Mouse (Mus musculus) intestine, postnatal 0 days (tissue): Measurements from ENCODE around the gene E330021D16Rik. TPM values are rescaled to one million over a fixed set of nuclear protein-coding genes. Genes with fewer than 3 reads are reported as not detected.
A peak's percentile ranks its signal among the peaks of the same experiment; 100 is the strongest.

ENCODE experiments used
- ATAC-seq: fragments of 200-750 bp; cut with Nextera tagmentation; 2 replicates; pipeline ENCODE4 v1.8.0; 2017; ENCODE audit warnings: mild to moderate bottlenecking, moderate TSS enrichment, moderate library complexity
- H3K27ac ChIP-seq: fragments of 300-500 bp; sonication (generic); 2 replicates; pipeline ENCODE4 v1.5.1; 2014; ENCODE audit warnings: mild to moderate bottlenecking, low read depth, low read length, moderate library complexity
- H3K27me3 ChIP-seq: fragments of 300-500 bp; sonication (generic); replicated peaks from 2 replicates; pipeline ENCODE4 v1.6.1; 2014; ENCODE audit warnings: low read length, mixed read lengths; ENCODE audit not compliant: control insufficient read depth, insufficient read depth
- H3K36me3 ChIP-seq: fragments of 300-500 bp; sonication (generic); 2 replicates; pipeline ENCODE4 v1.6.1; 2014; ENCODE audit warnings: mild to moderate bottlenecking, moderate library complexity; ENCODE audit not compliant: control insufficient read depth, insufficient read depth
- H3K4me1 ChIP-seq: fragments of 300-500 bp; sonication (generic); replicated peaks from 2 replicates; pipeline ENCODE4 v1.6.1; 2014; ENCODE audit warnings: antibody characterized with exemption, low read length, mixed read lengths; ENCODE audit not compliant: control insufficient read depth, insufficient read depth
- H3K4me2 ChIP-seq: fragments of 300-500 bp; sonication (generic); replicated peaks from 2 replicates; pipeline ENCODE4 v1.6.1; 2014; ENCODE audit warnings: low read depth, mild to moderate bottlenecking, moderate library complexity
- H3K4me3 ChIP-seq: fragments of 300-500 bp; sonication (generic); 2 replicates; pipeline ENCODE4 v1.5.1; 2014; ENCODE audit warnings: low read depth, low read length
- H3K9ac ChIP-seq: fragments of 300-500 bp; sonication (generic); 2 replicates; pipeline ENCODE4 v1.6.1; 2014; ENCODE audit warnings: mild to moderate bottlenecking, low read depth, low read length
- H3K9me3 ChIP-seq: fragments of 300-500 bp; sonication (generic); 2 replicates; pipeline ENCODE4 v1.6.1; 2016; ENCODE audit warnings: mixed run types; ENCODE audit not compliant: control insufficient read depth
- CTCF ChIP-seq: sonication (generic); IDR thresholded peaks from 2 replicates; pipeline ENCODE4 v1.5.1; 2016; ENCODE audit warnings: low read depth, mild to moderate bottlenecking, control low read depth, antibody characterized with exemption, moderate library complexity
- WGBS: fragments of 180-500 bp; shearing (Covaris S2); extraction: QIAGEN DNeasy Blood & Tissue Kit; methylation state at CpG from one replicate; pipeline ENCODE4 v1.1.7; 2014; 5-methylcytosine and 5-hydroxymethylcytosine counted together
- polyA plus RNA-seq: library from polyadenylated mRNA; unstranded; fragments of >200 nt; fragmentation: Nextera tagmentation; extraction: Ambion mirVana; gene quantifications from 2 replicates; pipeline ENCODE4 v1.2.1, GENCODE M21; 2015

E330021D16Rik gene
- polyA plus RNA-seq, 1 experiment from 2014 or later = not detected

DNA sequence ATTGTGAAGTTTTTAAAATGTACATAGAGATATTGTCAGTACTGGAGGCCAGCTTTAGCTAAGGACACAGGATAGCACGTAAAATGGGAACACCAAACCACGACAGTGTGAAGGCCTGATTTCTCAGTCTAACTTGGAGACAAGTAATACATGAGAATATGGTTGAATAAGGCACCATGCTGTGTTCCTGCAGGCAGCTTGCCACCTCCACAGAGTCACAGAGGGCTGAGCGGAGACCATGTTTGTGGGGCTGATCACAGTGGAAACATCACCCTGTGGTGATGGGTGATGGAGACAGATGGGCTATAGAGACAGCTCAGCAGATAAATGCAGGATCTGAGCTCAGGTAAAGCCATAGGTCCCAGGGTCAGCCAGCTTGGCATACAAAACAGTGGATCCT lies 8.8 kb upstream of the E330021D16Rik start:
- no peak for TF ChIP-seq CTCF
- no peak for ATAC-seq
- no peaks in the 10 kb centered on the region for H3K27me3 ChIP-seq
- H3K27ac ChIP-seq = no peak overlapping the region
- H3K9me3 ChIP-seq = no peaks in the 10 kb centered on the region
- 91% methylated on average over 3 of the region's 3 CpGs for WGBS
- H3K9ac ChIP-seq = no peak overlapping the region
- no peak overlapping the region for H3K4me3 ChIP-seq
- no peaks in the 10 kb centered on the region for H3K36me3 ChIP-seq
- H3K4me2 ChIP-seq = no peak overlapping the region
- H3K4me1 ChIP-seq = no peaks in the 10 kb centered on the region

DNA sequence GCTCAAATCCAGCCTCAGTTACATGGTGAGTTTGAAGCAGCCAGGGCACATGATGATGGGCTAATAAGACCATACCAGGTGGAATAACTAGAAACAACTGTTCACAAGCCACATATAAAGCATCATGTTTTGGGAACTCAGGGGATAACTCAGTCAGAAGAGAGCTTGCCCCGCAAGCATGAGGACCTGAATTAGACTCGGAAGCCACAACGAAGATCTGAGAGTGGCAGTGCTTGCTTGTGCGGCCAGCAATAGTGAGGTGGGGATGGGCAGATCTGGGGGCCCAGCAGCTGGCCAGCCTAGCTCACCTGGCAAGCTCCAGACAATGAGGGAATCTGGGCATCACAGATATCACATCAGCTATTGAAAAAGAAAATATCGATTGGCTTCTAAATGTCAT lies 7.8 kb upstream of the E330021D16Rik start:
- H3K9me3 ChIP-seq = no peaks in the 10 kb centered on the region
- no peak for ATAC-seq
- 86% methylated on average over 5 of the region's 5 CpGs for WGBS
- H3K4me2 ChIP-seq = no peak overlapping the region
- no peak overlapping the region for H3K9ac ChIP-seq
- no peaks in the 10 kb centered on the region for H3K36me3 ChIP-seq
- H3K27me3 ChIP-seq = no peaks in the 10 kb centered on the region
- no peak for TF ChIP-seq CTCF
- no peaks in the 10 kb centered on the region for H3K4me1 ChIP-seq
- no peak overlapping the region for H3K4me3 ChIP-seq
- no peak overlapping the region for H3K27ac ChIP-seq

- Histone ChIP-seq H3K9ac (no peak overlapping the region), H3K4me3 (no peak overlapping the region), H3K9me3 (no peaks in the 10 kb centered on the region), H3K27me3 (no peaks in the 10 kb centered on the region), H3K4me2 (no peak overlapping the region), H3K27ac (no peak overlapping the region), H3K36me3 (no peaks in the 10 kb centered on the region), H3K4me1 (no peaks in the 10 kb centered on the region)
- TF ChIP-seq CTCF = peak; percentile 94
- WGBS = 63% methylated on average over 16 of the region's 16 CpGs
- ATAC-seq = no peak
Observed at GRCm38 (mm10) chr6:136422084-136422853, 6.9 kb upstream of the E330021D16Rik start.

DNA sequence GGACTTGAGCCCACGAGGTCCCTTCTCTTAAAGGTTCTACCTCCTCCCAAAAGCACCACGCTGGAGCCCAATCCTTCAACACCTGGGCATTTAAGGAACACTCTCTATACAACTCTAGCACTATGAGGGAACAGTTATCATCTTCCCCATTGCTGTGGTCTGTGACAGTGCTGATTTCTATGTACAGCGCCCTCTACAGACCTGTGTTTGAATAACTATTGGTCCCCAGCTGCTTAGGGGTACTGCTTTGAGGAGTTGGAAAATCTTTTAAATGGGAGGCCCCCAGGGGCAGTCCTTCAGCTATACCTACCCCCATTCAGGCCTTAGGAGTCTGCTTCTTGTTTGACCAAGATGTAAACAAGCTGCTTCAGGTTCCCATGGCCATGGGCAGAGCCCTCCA lies 5.7 kb upstream of the E330021D16Rik start:
- no peak for ATAC-seq
- Histone ChIP-seq H3K36me3 (no peaks in the 10 kb centered on the region), H3K27ac (no peak overlapping the region), H3K4me2 (no peak overlapping the region), H3K9ac (no peak overlapping the region), H3K27me3 (no peaks in the 10 kb centered on the region), H3K4me3 (no peak overlapping the region), H3K4me1 (no peaks in the 10 kb centered on the region), H3K9me3 (no peaks in the 10 kb centered on the region)
- TF ChIP-seq CTCF = peak; percentile 46
- WGBS = 68% methylated on average over 3 of the region's 3 CpGs

DNA sequence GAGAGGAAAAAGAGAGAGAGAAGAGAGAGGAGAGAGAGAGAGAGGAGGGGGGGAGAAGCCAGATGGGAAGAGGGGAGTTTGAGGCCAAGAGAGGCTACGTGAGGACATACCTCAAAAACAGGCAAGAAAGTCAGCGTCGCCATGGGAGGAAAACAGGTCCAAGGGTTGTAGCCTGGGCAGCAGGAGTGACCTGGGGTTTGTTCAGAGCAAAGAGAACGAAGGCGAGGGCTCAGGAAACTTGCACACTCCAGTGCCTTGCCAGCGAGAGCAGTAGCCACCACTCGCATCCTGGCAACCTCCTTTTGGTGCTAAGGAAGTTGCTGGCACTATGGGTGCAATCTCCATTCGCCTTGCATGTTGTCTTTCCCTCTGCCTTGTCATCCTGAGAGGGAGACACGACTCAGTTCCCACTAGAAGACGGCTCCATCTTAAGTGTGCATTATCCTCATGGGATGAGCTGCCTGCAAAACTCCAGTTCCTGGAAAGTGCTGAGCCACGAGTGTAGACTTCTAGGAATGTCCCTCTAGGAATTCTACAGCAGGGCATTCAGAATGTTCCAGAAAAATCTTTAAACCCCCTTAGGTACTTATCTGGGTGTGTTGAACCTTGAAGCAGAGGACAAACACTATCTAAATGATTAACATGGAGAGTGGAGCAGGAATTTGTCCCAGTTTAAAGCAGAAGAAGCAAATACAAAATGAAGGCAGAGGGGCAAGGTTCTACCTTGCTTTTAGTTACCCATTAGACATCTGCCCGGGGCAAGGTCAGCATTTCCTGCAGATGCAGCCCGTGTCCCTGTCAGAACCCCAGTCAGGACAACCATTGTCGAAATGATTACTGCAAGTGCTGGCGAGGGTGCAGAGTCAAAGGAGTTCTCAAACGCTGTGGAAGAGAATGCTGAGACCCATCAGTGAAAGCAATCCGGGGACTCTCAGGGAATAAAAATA lies 3.8 kb upstream of the E330021D16Rik start:
- H3K27ac ChIP-seq = no peak overlapping the region
- peak; percentile 31; the same call in 1 of the 2 replicates for ATAC-seq
- no peaks in the 10 kb centered on the region for H3K36me3 ChIP-seq
- no peak overlapping the region for H3K4me3 ChIP-seq
- H3K9ac ChIP-seq = no peak overlapping the region
- H3K4me2 ChIP-seq = no peak overlapping the region
- no peaks in the 10 kb centered on the region for H3K9me3 ChIP-seq
- no peaks in the 10 kb centered on the region for H3K27me3 ChIP-seq
- no peak for TF ChIP-seq CTCF
- WGBS = 60% methylated on average over 17 of the region's 17 CpGs
- no peaks in the 10 kb centered on the region for H3K4me1 ChIP-seq

DNA sequence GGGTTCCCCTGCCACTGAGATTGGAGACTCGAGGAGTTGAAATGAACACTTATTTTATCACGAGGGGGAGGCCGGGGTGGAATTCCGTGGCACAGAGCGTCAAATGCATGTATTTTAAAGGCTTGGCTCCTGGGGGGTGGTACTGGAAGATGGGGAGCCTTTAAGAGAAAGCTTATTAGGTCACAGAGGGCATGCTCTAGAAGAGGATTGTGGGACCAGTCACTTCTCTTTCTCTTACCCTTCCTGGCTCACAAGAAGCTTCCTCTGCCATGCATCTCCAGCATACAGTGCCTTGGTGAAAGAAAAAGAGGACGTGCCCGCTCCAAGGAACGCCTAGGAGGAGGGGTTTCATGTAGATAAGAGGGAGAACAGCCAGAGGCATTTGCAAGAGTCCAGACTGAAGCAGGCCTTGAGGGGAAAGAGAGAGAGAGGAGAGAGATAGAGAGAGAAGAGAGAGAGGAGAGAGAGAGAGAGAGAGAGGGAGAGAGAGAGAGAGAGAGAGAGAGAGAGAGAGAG lies 3.0 kb upstream of the E330021D16Rik start:
- H3K9me3 ChIP-seq = no peaks in the 10 kb centered on the region
- no peaks in the 10 kb centered on the region for H3K27me3 ChIP-seq
- no peak for ATAC-seq
- H3K4me3 ChIP-seq = no peak overlapping the region
- 51% methylated on average over 8 of the region's 8 CpGs for WGBS
- no peak overlapping the region for H3K9ac ChIP-seq
- H3K36me3 ChIP-seq = no peaks in the 10 kb centered on the region
- no peak overlapping the region for H3K4me2 ChIP-seq
- no peaks in the 10 kb centered on the region for H3K4me1 ChIP-seq
- TF ChIP-seq CTCF = no peak
- no peak overlapping the region for H3K27ac ChIP-seq
